In the genomic region with DNA sequence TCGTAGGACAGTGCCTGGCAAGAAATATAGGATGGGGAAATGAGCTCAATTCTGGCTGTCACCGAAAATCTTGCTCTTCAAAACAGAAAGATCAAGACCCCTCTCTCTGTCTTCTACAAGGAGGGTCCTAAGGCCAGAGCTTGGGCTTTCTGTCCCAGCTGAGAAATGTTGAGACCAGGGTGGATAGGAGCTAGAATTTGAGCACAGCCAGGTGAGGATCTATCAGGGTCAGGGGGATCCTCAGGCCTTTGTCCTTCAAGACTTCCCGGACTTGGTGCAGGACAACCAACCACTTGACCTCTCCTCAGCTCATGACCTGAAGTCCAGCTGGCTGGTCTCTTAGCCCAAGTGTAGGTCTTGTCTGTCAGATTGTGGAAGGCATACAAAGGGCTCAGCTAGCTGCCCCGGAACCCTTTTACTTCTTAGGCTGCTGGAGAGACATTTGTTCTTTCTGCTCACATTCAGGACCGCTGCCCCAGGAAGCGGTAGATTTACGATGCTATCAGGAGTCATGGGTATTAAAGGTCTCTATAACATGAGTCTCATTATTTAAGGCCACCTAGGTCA, we compare ENCODE assay signal across 9 mouse cellular contexts. TPM values are rescaled to one million over a fixed set of nuclear protein-coding genes. Genes with fewer than 3 reads are reported as not detected.
DNase-seq lines count a peak whose midpoint lies in the region; ATAC-seq lines count a peak whose summit lies in the region.
"Had no signal": no experiment of that assay in that cellular context is flagged by ENCODE, and none has a peak within 500 bp of the region (broad histone marks: within the 10 kb centered on the region; RNA-seq: fewer than 3 reads in every experiment).

No protein-coding gene starts in this region.

- ATAC-seq in heart, embryonic 13.5 days (ENCODE audit: extremely low read depth, insufficient number of reproducible peaks, low FRiP score, low TSS enrichment) = no peak
- ATAC-seq in midbrain, embryonic 12.5 days (ENCODE audit: low FRiP score, low read depth) = no peak
- no peak for ATAC-seq in midbrain, embryonic 16.5 days

- H3K9ac ChIP-seq in heart, embryonic 13.5 days = peak overlapping the region; percentile 25; the same call in 1 of the 2 replicates
- H3K9ac ChIP-seq in midbrain, embryonic 12.5 days (replicated peaks) = no peak overlapping the region; the same call in 1 of the 2 replicates
- H3K9ac ChIP-seq in midbrain, embryonic 16.5 days (ENCODE audit: low read depth, low read length) = no peak overlapping the region
- H3K9ac ChIP-seq: embryonic facial prominence, embryonic 15.5 days had no signal

- H3K27me3 ChIP-seq in heart, embryonic 13.5 days (replicated peaks) = no peaks in the 10 kb centered on the region
- H3K27me3 ChIP-seq in midbrain, embryonic 12.5 days = no peaks in the 10 kb centered on the region
- H3K27me3 ChIP-seq in midbrain, embryonic 16.5 days (ENCODE audit: control insufficient read depth, insufficient read depth, low read depth, low read length) = no peaks in the 10 kb centered on the region
- H3K27me3 ChIP-seq: embryonic facial prominence, embryonic 15.5 days had no signal

- no peak overlapping the region for H3K4me3 ChIP-seq in heart, embryonic 13.5 days
- no peak overlapping the region for H3K4me3 ChIP-seq in midbrain, embryonic 12.5 days
- no peak overlapping the region for H3K4me3 ChIP-seq in midbrain, embryonic 16.5 days (ENCODE audit: low read depth, low read length)
- H3K4me3 ChIP-seq: embryonic facial prominence, embryonic 15.5 days had no signal

- no peaks in the 10 kb centered on the region for H3K9me3 ChIP-seq in heart, embryonic 13.5 days
- no peaks in the 10 kb centered on the region for H3K9me3 ChIP-seq in midbrain, embryonic 12.5 days
- H3K9me3 ChIP-seq in midbrain, embryonic 16.5 days (replicated peaks; ENCODE audit: control insufficient read depth, low read length, poor library complexity, severe bottlenecking) = no peaks in the 10 kb centered on the region
- H3K9me3 ChIP-seq: embryonic facial prominence, embryonic 15.5 days had no signal

- H3K4me2 ChIP-seq in heart, embryonic 13.5 days = no peak overlapping the region
- H3K4me2 ChIP-seq in midbrain, embryonic 12.5 days (replicated peaks) = no peak overlapping the region
- no peak overlapping the region for H3K4me2 ChIP-seq in midbrain, embryonic 16.5 days (ENCODE audit: low read length)
- H3K4me2 ChIP-seq: embryonic facial prominence, embryonic 15.5 days had no signal

- intact Hi-C loops in heart, postnatal 14 days (cut with DNase I) = loop anchor here (2.0 kb wide), 1 partner anchor 61 kb away; no protein-coding TSS in a partner anchor

- H3K4me1 ChIP-seq in heart, embryonic 13.5 days = peaks cover 36% of the 10 kb centered on the region
- H3K4me1 ChIP-seq in midbrain, embryonic 12.5 days = peaks cover 19% of the 10 kb centered on the region
- H3K4me1 ChIP-seq in midbrain, embryonic 16.5 days (ENCODE audit: control insufficient read depth, insufficient read depth, low read length) = no peaks in the 10 kb centered on the region; the same call in 1 of the 2 replicates

- no peak overlapping the region for H3K27ac ChIP-seq in heart, embryonic 13.5 days (replicated peaks)
- H3K27ac ChIP-seq in midbrain, embryonic 12.5 days (replicated peaks) = peak overlapping the region; percentile 20; the same call in 1 of the 2 replicates
- no peak overlapping the region for H3K27ac ChIP-seq in midbrain, embryonic 16.5 days (ENCODE audit: low read length)

- DNase-seq in heart, postnatal 14 days = no peak
- DNase-seq in induced T-regulatory cell, adult 2 months (ENCODE audit: low read depth) = peak; percentile 64
- DNase-seq in thymus, postnatal 14 days = peak; percentile 49
- DNase-seq in ovary, postnatal 36 days (ENCODE audit: low spot score) = no peak
- DNase-seq in lung, postnatal 36 days = no peak

- 57% methylated on average over 7 of the region's 7 CpGs for WGBS in heart, embryonic 13.5 days
- 54% methylated on average over 7 of the region's 7 CpGs for WGBS in midbrain, embryonic 12.5 days
- WGBS in midbrain, embryonic 16.5 days = 63% methylated on average over 7 of the region's 7 CpGs

- peaks cover 54% of the 10 kb centered on the region for H3K36me3 ChIP-seq in heart, embryonic 13.5 days
- H3K36me3 ChIP-seq in midbrain, embryonic 12.5 days = peaks cover 38% of the 10 kb centered on the region
- H3K36me3 ChIP-seq in midbrain, embryonic 16.5 days (ENCODE audit: control insufficient read depth, insufficient read depth, low read length) = peaks cover 11% of the 10 kb centered on the region

RNA-seq across cellular contexts. Expression of a gene that starts 12.6 kb away (rescaled TPM):
- 67.1 and 76.2 TPM in 2 replicates for polyA plus RNA-seq in heart, embryonic 13.5 days (2015; fragmentation: Nextera tagmentation; extraction: Ambion mirVana)
- total RNA-seq in heart, postnatal 14 days (2021) = 10 to 100 TPM; 43.8 to 44.6 TPM
- 157 TPM in 2 replicates for polyA plus RNA-seq in midbrain, embryonic 12.5 days (2016; fragmentation: Nextera tagmentation; extraction: Ambion mirVana)
- 93.8 and 100 TPM in 2 replicates for polyA plus RNA-seq in midbrain, embryonic 16.5 days (2015; fragmentation: Nextera tagmentation; extraction: Ambion mirVana)

RNA-seq across cellular contexts. Expression of a gene that starts 13.4 kb away (rescaled TPM):
- polyA plus RNA-seq in heart, embryonic 13.5 days (2015; fragmentation: Nextera tagmentation; extraction: Ambion mirVana) = 0.23 TPM in 1 of 2 replicates, not detected in the other
- not detected for total RNA-seq in heart, postnatal 14 days (2021)
- polyA plus RNA-seq in midbrain, embryonic 12.5 days (2016; fragmentation: Nextera tagmentation; extraction: Ambion mirVana) = 1.3 TPM in 1 of 2 replicates, not detected in the other
- 1.4 TPM in 2 replicates for polyA plus RNA-seq in midbrain, embryonic 16.5 days (2015; fragmentation: Nextera tagmentation; extraction: Ambion mirVana)

RNA-seq across cellular contexts. Expression of a gene that starts 18.7 kb away (rescaled TPM):
- polyA plus RNA-seq in heart, embryonic 13.5 days (2015; fragmentation: Nextera tagmentation; extraction: Ambion mirVana) = 32.1 and 32.5 TPM in 2 replicates
- 10 to 100 TPM; 46.0 to 49.0 TPM for total RNA-seq in heart, postnatal 14 days (2021)
- 19.5 and 21.7 TPM in 2 replicates for polyA plus RNA-seq in midbrain, embryonic 12.5 days (2016; fragmentation: Nextera tagmentation; extraction: Ambion mirVana)
- 33.8 and 35.2 TPM in 2 replicates for polyA plus RNA-seq in midbrain, embryonic 16.5 days (2015; fragmentation: Nextera tagmentation; extraction: Ambion mirVana)

RNA-seq across cellular contexts. Expression of a gene that starts 57.9 kb away (rescaled TPM):
- 58.1 and 60.9 TPM in 2 replicates for polyA plus RNA-seq in heart, embryonic 13.5 days (2015; fragmentation: Nextera tagmentation; extraction: Ambion mirVana)
- total RNA-seq in heart, postnatal 14 days (2021) = 10 to 100 TPM; 57.2 to 57.8 TPM
- 107 and 110 TPM in 2 replicates for polyA plus RNA-seq in midbrain, embryonic 12.5 days (2016; fragmentation: Nextera tagmentation; extraction: Ambion mirVana)
- 226 and 244 TPM in 2 replicates for polyA plus RNA-seq in midbrain, embryonic 16.5 days (2015; fragmentation: Nextera tagmentation; extraction: Ambion mirVana)

Comparison
In these comparisons a context has a peak if more than half of its experiments do, and no peak if none do; other contexts are left out.
1. DNase-seq: peak in induced T-regulatory cell, adult 2 months (single experiment) and thymus, postnatal 14 days (single experiment); none in heart, postnatal 14 days (0 of 2), ovary, postnatal 36 days (single experiment) and lung, postnatal 36 days (single experiment).